Mouse (Mus musculus) lung, postnatal 36 days (tissue): ENCODE measurements at regions not wholly inside any gene's neighbourhood (a gene's known extent, or its start where the extent isn't known, plus 50 kb on each side); places are given as distances from the start of the nearest gene placed in this dataset.
A peak's percentile ranks its signal among the peaks of the same experiment; 100 is the strongest.
"Not testable (repeated sequence)": the region's sequence is repeated elsewhere in the genome, so short reads cannot be mapped to it uniquely, and the experiment has no call there.

Experiments
- DNase-seq: peaks from one replicate; pipeline ENCODE4 v3.0.0; 2022; ENCODE audit warnings: mixed read lengths

- DNase-seq, result no peak
Observed at GRCm38 (mm10) chr13:75295818-75296217, 206.2 kb downstream of the Pcsk1 start.

GRCm38 (mm10) chr13:75319780-75320179, 230.2 kb downstream of the Pcsk1 start:
- DNase-seq, result no peak

- DNase-seq, result no peak
Observed at GRCm38 (mm10) chr13:75320239-75320638, 230.6 kb downstream of the Pcsk1 start.

GRCm38 (mm10) chr13:75337054-75337453, 247.4 kb downstream of the Pcsk1 start:
- no peak for DNase-seq

GRCm38 (mm10) chr13:75343422-75343821, 253.8 kb downstream of the Pcsk1 start:
- no peak for DNase-seq

GRCm38 (mm10) chr13:75366723-75367426, 277.2 kb downstream of the Pcsk1 start:
- DNase-seq, result no peak

- DNase-seq, result no peak
Observed at GRCm38 (mm10) chr13:75368249-75368800, 278.7 kb downstream of the Pcsk1 start.

- not testable (repeated sequence) for DNase-seq
Observed at GRCm38 (mm10) chr13:75377100-75377499, 287.5 kb downstream of the Pcsk1 start.

- no peak for DNase-seq
Observed at GRCm38 (mm10) chr13:75377717-75378116, 288.1 kb downstream of the Pcsk1 start.

GRCm38 (mm10) chr13:75384631-75385340, 295.2 kb downstream of the Pcsk1 start:
- peak; percentile 3 for DNase-seq

- DNase-seq, result no peak
Observed at GRCm38 (mm10) chr13:75389211-75389610, 299.6 kb downstream of the Pcsk1 start.

- peak; percentile 67 for DNase-seq
Observed at GRCm38 (mm10) chr13:75390177-75390576, 300.6 kb downstream of the Pcsk1 start.

GRCm38 (mm10) chr13:75399846-75400245, 306.7 kb upstream of the Ell2 start:
- not testable (repeated sequence) for DNase-seq

- DNase-seq, result no peak
Observed at GRCm38 (mm10) chr13:75420726-75421125, 285.8 kb upstream of the Ell2 start.

GRCm38 (mm10) chr13:75426971-75427370, 279.6 kb upstream of the Ell2 start:
- DNase-seq, result no peak

GRCm38 (mm10) chr13:75439170-75439569, 267.4 kb upstream of the Ell2 start:
- DNase-seq, result no peak

GRCm38 (mm10) chr13:75440051-75440450, 266.5 kb upstream of the Ell2 start:
- DNase-seq, result no peak

GRCm38 (mm10) chr13:75460335-75460878, 246.2 kb upstream of the Ell2 start:
- DNase-seq, result no peak

GRCm38 (mm10) chr13:75461273-75461672, 245.3 kb upstream of the Ell2 start:
- DNase-seq, result no peak

GRCm38 (mm10) chr13:75467225-75467624, 239.3 kb upstream of the Ell2 start:
- DNase-seq, result no peak

- no peak for DNase-seq
Observed at GRCm38 (mm10) chr13:75475828-75476597, 230.5 kb upstream of the Ell2 start.

- not testable (repeated sequence) for DNase-seq
Observed at GRCm38 (mm10) chr13:75483157-75483915, 223.2 kb upstream of the Ell2 start.
